Mouse (Mus musculus): ENCODE results near the gene Ptgfr. TPM values are rescaled to one million over a fixed set of nuclear protein-coding genes. Genes with fewer than 3 reads are reported as not detected.

The Ptgfr gene
- 0.91 and 1.5 TPM in 2 replicates for polyA plus RNA-seq (2015; fragmentation: Nextera tagmentation; extraction: Ambion mirVana)

GRCm38 (mm10) chr3:151836871-151837680, at the start of gene Ptgfr:
TSS of gene Ptgfr (minus strand) at chr3:151837630.

DNA sequence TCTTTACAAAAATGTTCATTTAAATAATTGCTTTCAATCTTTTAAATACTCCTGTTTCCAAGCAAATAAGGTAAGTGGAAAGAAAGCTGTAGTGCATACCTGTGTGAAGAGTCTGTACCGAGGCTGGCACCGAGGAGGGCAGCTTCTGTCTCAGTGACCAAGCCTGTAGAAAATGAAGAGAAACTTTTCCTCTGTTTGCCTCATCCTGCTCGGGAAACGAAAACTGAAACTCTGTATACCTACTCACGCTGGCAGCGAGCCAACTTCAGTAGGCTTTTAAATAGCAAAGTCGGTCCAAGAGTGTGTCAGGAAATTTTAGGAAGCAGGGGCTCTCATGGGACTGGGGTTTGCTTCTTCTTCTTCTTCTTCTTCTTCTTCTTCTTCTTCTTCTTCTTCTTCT, 87.7 kb downstream of the Ptgfr start, which contains the start of gene Ifi44:
Gene Ifi44 (minus strand): TSS at position 224 of the 400 bp plus-strand sequence.

Other genes with a start within 250 kb of the Ptgfr start
- 1.2 and 1.6 TPM in 2 replicates for gene Ifi44, start 87.7 kb downstream of the Ptgfr start, polyA plus RNA-seq (2015; fragmentation: Nextera tagmentation; extraction: Ambion mirVana)
- gene Ifi44l, start 74.7 kb downstream of the Ptgfr start, polyA plus RNA-seq (2015; fragmentation: Nextera tagmentation; extraction: Ambion mirVana) = not detected in 2 replicates